Mouse (Mus musculus) forebrain, embryonic 16.5 days (tissue): Measurements from ENCODE around the gene Slc25a12. TPM values are rescaled to one million over a fixed set of nuclear protein-coding genes. Genes with fewer than 3 reads are reported as not detected.

Source experiments
- ATAC-seq: fragments of 200-750 bp; cut with Nextera tagmentation; 2 replicates; pipeline ENCODE4 v1.8.0; 2017; ENCODE audit warnings: mild to moderate bottlenecking, moderate library complexity
- H3K27ac ChIP-seq: fragments of 300-500 bp; sonication (generic); 2 replicates; pipeline ENCODE4 v1.5.1; 2014; ENCODE audit warnings: low read length, control low read depth
- H3K27me3 ChIP-seq: fragments of 300-500 bp; sonication (generic); replicated peaks from 2 replicates; pipeline ENCODE4 v1.6.1; 2014; ENCODE audit warnings: low read length; ENCODE audit not compliant: control insufficient read depth, insufficient read depth
- H3K36me3 ChIP-seq: fragments of 300-500 bp; sonication (generic); 2 replicates; pipeline ENCODE4 v1.6.1; 2014; ENCODE audit not compliant: control insufficient read depth, insufficient read depth
- H3K4me1 ChIP-seq: fragments of 300-500 bp; sonication (generic); replicated peaks from 2 replicates; pipeline ENCODE4 v1.6.1; 2014; ENCODE audit warnings: low read length; ENCODE audit not compliant: control insufficient read depth, insufficient read depth
- H3K4me2 ChIP-seq: fragments of 300-500 bp; sonication (generic); 2 replicates; pipeline ENCODE4 v1.6.1; 2014; ENCODE audit warnings: mild to moderate bottlenecking, low read length, control low read depth
- H3K4me3 ChIP-seq: fragments of 300-500 bp; sonication (generic); replicated peaks from 2 replicates; pipeline ENCODE4 v1.5.1; 2014; ENCODE audit warnings: mild to moderate bottlenecking, low read length, control low read depth
- H3K9ac ChIP-seq: fragments of 300-500 bp; sonication (generic); replicated peaks from 2 replicates; pipeline ENCODE4 v1.6.1; 2014; ENCODE audit warnings: low read depth, low read length, control low read depth
- H3K9me3 ChIP-seq: fragments of 300-500 bp; sonication (generic); 2 replicates; pipeline ENCODE4 v1.6.1; 2016; ENCODE audit warnings: low read length; ENCODE audit not compliant: control insufficient read depth
- WGBS: fragments of 180-500 bp; shearing (Covaris S2); extraction: QIAGEN DNeasy Blood & Tissue Kit; methylation state at CpG from one replicate; pipeline ENCODE4 v1.1.7; 2014; 5-methylcytosine and 5-hydroxymethylcytosine counted together
- polyA plus RNA-seq: library from polyadenylated mRNA; unstranded; fragments of >200 nt; fragmentation: Nextera tagmentation; extraction: Ambion mirVana; gene quantifications from 2 replicates; pipeline ENCODE4 v1.2.1, GENCODE M21; 2015

The Slc25a12 gene
- polyA plus RNA-seq, 1 experiment from 2014 or later, result 86.7 TPM

GRCm38 (mm10) chr2:71235420-71235819, 132.1 kb downstream of the Slc25a12 start:
- H3K4me3 ChIP-seq, result no peak overlapping the region
- H3K27ac ChIP-seq, result no peak overlapping the region
- H3K4me2 ChIP-seq, result no peak overlapping the region
- H3K27me3 ChIP-seq, result no peaks in the 10 kb centered on the region
- no peaks in the 10 kb centered on the region for H3K4me1 ChIP-seq
- peaks cover 14% of the 10 kb centered on the region for H3K36me3 ChIP-seq
- no peak for ATAC-seq
- WGBS, result 93% methylated on average over 4 of the region's 4 CpGs
- no peaks in the 10 kb centered on the region for H3K9me3 ChIP-seq
- no peak overlapping the region for H3K9ac ChIP-seq

GRCm38 (mm10) chr2:71232976-71233375, 134.6 kb downstream of the Slc25a12 start:
- 60% methylated on average over 2 of the region's 2 CpGs for WGBS

DNA sequence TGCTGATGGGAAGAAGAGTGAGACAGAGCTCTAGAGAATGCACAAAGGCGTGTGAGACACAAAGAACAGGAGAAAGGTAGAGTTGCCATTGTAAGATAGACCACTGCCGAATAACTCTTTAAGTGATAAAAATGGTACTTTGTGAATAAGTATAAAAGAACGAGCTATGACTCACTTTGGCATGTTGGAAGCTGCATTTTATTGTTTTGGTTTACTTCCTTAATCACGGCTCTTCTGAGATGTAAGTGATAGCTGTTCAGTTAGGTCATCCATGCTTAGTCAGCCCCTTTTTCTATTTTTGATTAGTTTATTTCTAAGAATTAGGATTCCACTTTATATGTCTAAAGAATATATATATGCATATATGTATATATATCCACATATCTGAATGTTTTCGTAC, 135.6 kb downstream of the Slc25a12 start:
- Histone ChIP-seq H3K4me2 (no peak overlapping the region), H3K4me3 (no peak overlapping the region), H3K27ac (no peak overlapping the region), H3K36me3 (peaks cover 9% of the 10 kb centered on the region), H3K9me3 (no peaks in the 10 kb centered on the region), H3K4me1 (no peaks in the 10 kb centered on the region), H3K27me3 (no peaks in the 10 kb centered on the region), H3K9ac (no peak overlapping the region)
- 87% methylated on average over 5 of the region's 5 CpGs for WGBS
- ATAC-seq, result no peak

More at GRCm38 (mm10) chr2:71232976-71233375, 134.6 kb downstream of the Slc25a12 start:
- no peak overlapping the region for H3K4me2 ChIP-seq
- no peaks in the 10 kb centered on the region for H3K9me3 ChIP-seq
- H3K9ac ChIP-seq, result no peak overlapping the region
- no peak overlapping the region for H3K27ac ChIP-seq
- H3K27me3 ChIP-seq, result no peaks in the 10 kb centered on the region
- ATAC-seq, result no peak
- no peaks in the 10 kb centered on the region for H3K4me1 ChIP-seq
- H3K4me3 ChIP-seq, result no peak overlapping the region
- peaks cover 11% of the 10 kb centered on the region for H3K36me3 ChIP-seq

GRCm38 (mm10) chr2:71229603-71230002, 137.9 kb downstream of the Slc25a12 start:
- Histone ChIP-seq H3K9ac (no peak overlapping the region), H3K4me3 (no peak overlapping the region), H3K27me3 (no peaks in the 10 kb centered on the region), H3K27ac (no peak overlapping the region), H3K9me3 (no peaks in the 10 kb centered on the region), H3K4me1 (no peaks in the 10 kb centered on the region; the same call in 1 of the 2 replicates), H3K4me2 (no peak overlapping the region), H3K36me3 (peaks cover 2% of the 10 kb centered on the region)
- no peak for ATAC-seq
- 85% methylated on average over 1 of the region's 1 CpGs for WGBS

DNA sequence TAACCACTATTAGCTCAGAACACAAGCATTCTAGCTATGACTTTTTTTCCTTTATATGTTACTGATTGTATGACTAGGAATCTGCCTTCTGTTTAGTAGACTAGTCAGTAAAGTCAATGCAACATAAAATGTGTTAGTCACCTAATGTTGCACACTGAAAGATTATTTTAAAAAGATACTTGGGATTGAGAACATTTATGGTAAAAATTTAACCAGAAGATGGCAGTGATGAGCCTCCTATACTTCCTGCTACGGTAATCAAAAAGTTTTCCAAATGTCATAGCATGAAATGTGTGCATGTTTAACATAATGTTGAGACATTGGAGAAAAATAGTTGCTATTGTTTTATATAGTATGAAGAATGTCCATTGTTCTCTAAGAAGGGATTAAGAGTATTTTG, 140.2 kb downstream of the Slc25a12 start:
- H3K4me3 ChIP-seq, result no peak overlapping the region
- H3K27me3 ChIP-seq, result no peaks in the 10 kb centered on the region
- H3K4me1 ChIP-seq, result no peaks in the 10 kb centered on the region; the same call in 1 of the 2 replicates
- no peak overlapping the region for H3K4me2 ChIP-seq
- WGBS, result 24% methylated on average over 1 of the region's 1 CpGs
- no peak overlapping the region for H3K9ac ChIP-seq
- H3K27ac ChIP-seq, result no peak overlapping the region
- H3K9me3 ChIP-seq, result no peaks in the 10 kb centered on the region
- no peak for ATAC-seq
- H3K36me3 ChIP-seq, result peaks cover 17% of the 10 kb centered on the region

Other genes starting within 250 kb of the Slc25a12 start
- 1.5 and 1.9 TPM in 2 replicates for gene Cybrd1, start 249.8 kb downstream of the Slc25a12 start, polyA plus RNA-seq
- 189 and 197 TPM in 2 replicates for gene Dync1i2, start 156.0 kb downstream of the Slc25a12 start, polyA plus RNA-seq
- gene Hat1, start 21.2 kb upstream of the Slc25a12 start, polyA plus RNA-seq, result 72.8 and 78.8 TPM in 2 replicates
- 42.0 and 46.3 TPM in 2 replicates for gene Metap1d, start 85.5 kb upstream of the Slc25a12 start, polyA plus RNA-seq
- 232 and 239 TPM in 2 replicates for gene Dlx1, start 160.4 kb upstream of the Slc25a12 start, polyA plus RNA-seq
- 45.2 and 49.8 TPM in 2 replicates for gene Dlx2, start 179.0 kb upstream of the Slc25a12 start, polyA plus RNA-seq